Comparison of ENCODE assay signal across 20 mouse cellular contexts in the genomic region with DNA sequence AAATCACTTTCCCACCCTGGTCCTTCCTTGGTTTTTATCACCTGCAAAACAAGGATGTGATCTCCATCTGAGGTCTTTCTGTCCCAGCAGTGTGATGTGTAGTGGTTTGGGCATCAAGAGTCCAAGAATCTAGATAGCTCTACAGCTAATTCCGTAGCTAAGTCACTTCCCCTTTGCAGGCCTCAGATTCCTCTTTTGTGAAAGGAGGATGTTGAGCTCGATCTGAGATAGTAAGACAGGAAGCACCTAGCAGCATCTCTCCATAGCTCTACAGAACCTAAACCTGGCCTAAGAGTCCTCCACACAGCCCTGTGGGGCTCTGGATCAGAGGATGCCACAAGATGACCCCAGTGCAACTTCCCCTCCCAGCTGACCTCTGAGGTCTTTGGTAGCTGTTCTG. TPM values are rescaled to one million over a fixed set of nuclear protein-coding genes. Genes with fewer than 3 reads are reported as not detected.
DNase-seq lines count a peak whose midpoint lies in the region; ATAC-seq lines count a peak whose summit lies in the region.
"Had no signal": no experiment of that assay in that cellular context is flagged by ENCODE, and none has a peak within 500 bp of the region (broad histone marks: within the 10 kb centered on the region; RNA-seq: fewer than 3 reads in every experiment).

No protein-coding gene starts in this region.

- no peak overlapping the region for H3K4me2 ChIP-seq in hindbrain, embryonic 13.5 days
- H3K4me2 ChIP-seq: forebrain, embryonic 13.5 days; kidney, embryonic 15.5 days; liver, embryonic 13.5 days had no signal

- H3K27me3 ChIP-seq in hindbrain, embryonic 13.5 days, result peaks cover 44% of the 10 kb centered on the region
- H3K27me3 ChIP-seq: forebrain, embryonic 13.5 days; kidney, embryonic 15.5 days; liver, embryonic 13.5 days had no signal

- 87% methylated on average over 2 of the region's 2 CpGs for WGBS in hindbrain, embryonic 13.5 days

- H3K36me3 ChIP-seq in hindbrain, embryonic 13.5 days, result no peaks in the 10 kb centered on the region
- H3K36me3 ChIP-seq: kidney, embryonic 15.5 days; liver, embryonic 13.5 days had no signal

- H3K9me3 ChIP-seq in hindbrain, embryonic 13.5 days, result no peaks in the 10 kb centered on the region
- H3K9me3 ChIP-seq: forebrain, embryonic 13.5 days; kidney, embryonic 15.5 days; liver, embryonic 13.5 days had no signal

- H3K9ac ChIP-seq in hindbrain, embryonic 13.5 days, result no peak overlapping the region
- H3K9ac ChIP-seq: forebrain, embryonic 13.5 days; kidney, embryonic 15.5 days; liver, embryonic 13.5 days had no signal

- no peak overlapping the region for H3K4me3 ChIP-seq in hindbrain, embryonic 13.5 days
- H3K4me3 ChIP-seq: forebrain, embryonic 13.5 days; heart, adult 2 months; kidney, embryonic 15.5 days; liver, embryonic 13.5 days had no signal

- no peak overlapping the region for H3K27ac ChIP-seq in hindbrain, embryonic 13.5 days
- H3K27ac ChIP-seq: forebrain, embryonic 13.5 days; heart, adult 2 months; hindbrain, postnatal 0 days; kidney, embryonic 15.5 days; liver, embryonic 13.5 days had no signal

- peak; percentile 48 for DNase-seq in thymus, postnatal 0 days (ENCODE audit: low spot score)
- no peak for DNase-seq in thymus, postnatal 36 days
- peak; percentile 88 for DNase-seq in MEL-GATA-1-ER (ENCODE audit: extremely low read depth, low read depth)
- DNase-seq in heart, adult 8-10 months (ENCODE audit: low spot score), result no peak
- no peak for DNase-seq in MN1 (ENCODE audit: low spot score)
- DNase-seq: adrenal gland, postnatal 10 days; cerebellum, adult 9-11 months; heart, adult 2 months; layer of hippocampus, postnatal 36 days; left cerebral cortex, postnatal 4 days; liver, embryonic 13.5 days; right cerebral cortex, postnatal 14 days had no signal

- no peaks in the 10 kb centered on the region; the same call in 1 of the 2 replicates for H3K4me1 ChIP-seq in hindbrain, embryonic 13.5 days (replicated peaks)
- H3K4me1 ChIP-seq: kidney, embryonic 15.5 days; liver, embryonic 13.5 days had no signal

- peak; percentile 89 for ATAC-seq in megakaryocyte, adult 5-6 weeks (ENCODE audit: poor library complexity, severe bottlenecking)
- ATAC-seq in hindbrain, embryonic 13.5 days (ENCODE audit: low FRiP score), result no peak
- ATAC-seq: forebrain, embryonic 13.5 days; hindbrain, postnatal 0 days had no signal

RNA-seq across cellular contexts. Expression of a gene that starts 22.1 kb away (rescaled TPM):
- polyA plus RNA-seq in thymus, postnatal 0 days (2015; fragmentation: Nextera tagmentation; extraction: Ambion mirVana), result not detected in 2 replicates
- not detected in 2 replicates for total RNA-seq in megakaryocyte, adult 5-6 weeks (2015)
- total RNA-seq in megakaryocyte, adult 5-6 weeks (2017), result not detected in 2 replicates
- not detected for total RNA-seq in heart, adult 8-10 months (2022)
- polyA plus RNA-seq in hindbrain, embryonic 13.5 days (2015; fragmentation: Nextera tagmentation; extraction: Ambion mirVana), result 9.0 and 10.4 TPM in 2 replicates
- total RNA-seq: adrenal gland, postnatal 10 days; heart, adult 2 months had no signal
- polyA plus RNA-seq: heart, adult 2 months; heart, postnatal 0 days; kidney, embryonic 15.5 days; liver, embryonic 13.5 days; lung, embryonic 16.5 days; stomach, embryonic 14.5 days had no signal

RNA-seq across cellular contexts. Expression of a gene that starts 22.9 kb away (rescaled TPM):
- 5.2 and 5.6 TPM in 2 replicates for polyA plus RNA-seq in thymus, postnatal 0 days (2015; fragmentation: Nextera tagmentation; extraction: Ambion mirVana)
- 0.11 and 0.27 TPM in 2 replicates for total RNA-seq in megakaryocyte, adult 5-6 weeks (2015)
- 0.33 TPM in 1 of 2 replicates, not detected in the other for total RNA-seq in megakaryocyte, adult 5-6 weeks (2017)
- 100 to 1,000 TPM; 485 to 583 (median 548) TPM for total RNA-seq in heart, adult 8-10 months (2022)
- 1.00 and 1.0 TPM in 2 replicates for polyA plus RNA-seq in hindbrain, embryonic 13.5 days (2015; fragmentation: Nextera tagmentation; extraction: Ambion mirVana)

RNA-seq across cellular contexts. Expression of a gene that starts 55.6 kb away (rescaled TPM):
- polyA plus RNA-seq in thymus, postnatal 0 days (2015; fragmentation: Nextera tagmentation; extraction: Ambion mirVana), result 1.9 TPM in 2 replicates
- 1.1 and 1.4 TPM in 2 replicates for total RNA-seq in megakaryocyte, adult 5-6 weeks (2015)
- 0.77 and 1.1 TPM in 2 replicates for total RNA-seq in megakaryocyte, adult 5-6 weeks (2017)
- 1 to 10 TPM; 2.5 to 4.2 (median 3.5) TPM for total RNA-seq in heart, adult 8-10 months (2022)
- polyA plus RNA-seq in hindbrain, embryonic 13.5 days (2015; fragmentation: Nextera tagmentation; extraction: Ambion mirVana), result 20.2 and 21.5 TPM in 2 replicates

Comparison
In these comparisons a context has a peak if more than half of its experiments do, and no peak if none do; other contexts are left out.
1. DNase-seq: peak in thymus, postnatal 0 days (single experiment) and MEL-GATA-1-ER (single experiment); none in thymus, postnatal 36 days (0 of 2), heart, adult 8-10 months (single experiment) and MN1 (single experiment).
2. RNA of a gene that starts 22.9 kb away (total RNA-seq): 485 to 583 TPM in heart, adult 8-10 months; 0.11 to 0.33 TPM in megakaryocyte, adult 5-6 weeks; every median in the first group is over 100 times any median in the second.